Mouse (Mus musculus) CH12.LX (cell line): ENCODE results near the gene Medag.

Experiments
- CHD2 ChIP-seq: IDR thresholded peaks from 2 replicates; pipeline ENCODE4 v1.6.1; 2011; ENCODE audit warnings: low read length, improper control_type of control experiment
- CTCF ChIP-seq, 2 experiments: IDR thresholded peaks in 1 of 2; conservative IDR thresholded peaks in 1 of 2; 2 replicates each; pipeline ENCODE4 v1.5.1; 2011 to 2012; ENCODE audit warnings: low read depth in 2 of 2, low read length in 2 of 2, improper control_type of control experiment in 1 of 2, inconsistent platforms in 1 of 2, mild to moderate bottlenecking in 1 of 2, moderate library complexity in 1 of 2
- ELF1 ChIP-seq: IDR thresholded peaks from 2 replicates; pipeline ENCODE4 v1.6.1; 2014; ENCODE audit warnings: low read depth, mild to moderate bottlenecking, inconsistent platforms, low read length, improper control_type of control experiment
- KAT2A ChIP-seq: IDR thresholded peaks from 2 replicates; pipeline ENCODE4 v1.6.1; 2012; ENCODE audit warnings: low read length, improper control_type of control experiment, inconsistent platforms; ENCODE audit not compliant: insufficient replicate concordance
- NRF1 ChIP-seq: IDR thresholded peaks from 2 replicates; pipeline ENCODE4 v1.6.1; 2014; ENCODE audit warnings: low read depth, mild to moderate bottlenecking, inconsistent platforms, low read length, improper control_type of control experiment, moderate library complexity
- PAX5 ChIP-seq: IDR thresholded peaks from 2 replicates; pipeline ENCODE4 v1.6.1; 2012; ENCODE audit warnings: low read length, inconsistent platforms, mixed read lengths
- POLR2A ChIP-seq: IDR thresholded peaks from 2 replicates; pipeline ENCODE4 v1.6.1; 2011; ENCODE audit warnings: low read depth, mild to moderate bottlenecking, improper control_type of control experiment, low read length
- POLR2AphosphoS2 ChIP-seq: IDR thresholded peaks from 2 replicates; pipeline ENCODE4 v1.6.1; 2011; ENCODE audit warnings: low read depth, low read length, improper control_type of control experiment
- ZKSCAN1 ChIP-seq: IDR thresholded peaks from 2 replicates; pipeline ENCODE4 v1.6.1; 2012; ENCODE audit warnings: low read depth, inconsistent platforms, low read length, improper control_type of control experiment, borderline replicate concordance

DNA sequence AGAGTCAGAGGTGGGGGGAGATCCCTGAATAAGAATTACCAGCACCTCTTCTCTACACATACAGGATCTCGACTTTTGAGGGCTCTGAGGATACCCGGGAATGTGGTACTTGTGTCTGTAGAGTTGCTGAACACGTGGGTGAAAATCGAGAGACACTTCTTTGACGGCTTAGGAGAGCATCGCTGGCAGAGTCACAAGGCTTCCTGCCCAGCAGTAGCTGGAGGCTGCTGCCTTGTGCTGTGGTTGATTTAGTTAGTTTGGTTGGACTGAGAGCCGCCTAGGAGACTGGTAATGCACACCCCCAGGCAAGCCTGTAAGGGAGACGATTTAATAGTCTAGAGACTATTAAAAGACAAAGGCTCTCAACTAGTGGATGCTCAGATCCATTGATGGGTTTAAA, 39.5 kb upstream of the Medag start:
- no peak for TF ChIP-seq ELF1
- TF ChIP-seq NRF1 = no peak
- TF ChIP-seq CTCF (conservative IDR thresholded peaks at IDR 0.05 in 1 of 2, IDR thresholded peaks at IDR 0.05 in 1 of 2; ENCODE audit: low read depth in 2 of 2, low read length in 2 of 2) = no peak
- TF ChIP-seq ZKSCAN1 = no peak
- TF ChIP-seq CHD2 = no peak
- TF ChIP-seq POLR2A = no peak
- no peak for TF ChIP-seq KAT2A
- TF ChIP-seq PAX5 = no peak
- TF ChIP-seq POLR2AphosphoS2 = no peak
